Mouse (Mus musculus): Measurements from ENCODE around the gene Syngr2. TPM values are rescaled to one million over a fixed set of nuclear protein-coding genes. Genes with fewer than 3 reads are reported as not detected.
"Not testable (repeated sequence)": the region's sequence is repeated elsewhere in the genome, so short reads cannot be mapped to it uniquely, and the experiment has no call there.

Syngr2 gene
- polyA plus RNA-seq, 1 experiment from 2014 or later = 145 TPM

GRCm38 (mm10) chr11:117810401-117811046 is 1.1 kb downstream of the Syngr2 start:
- Histone ChIP-seq H3K36me3 (ENCODE audit: control insufficient read depth, insufficient read depth, low read length) (peaks cover 34% of the 10 kb centered on the region), H3K4me3 (ENCODE audit: low read depth, low read length) (peak overlapping the region; percentile 77), H3K4me1 (replicated peaks; ENCODE audit: control insufficient read depth, insufficient read depth, low read length) (peaks cover 7% of the 10 kb centered on the region), H3K9me3 (ENCODE audit: control insufficient read depth, low read length) (no peaks in the 10 kb centered on the region), H3K4me2 (ENCODE audit: low read length) (peak overlapping the region; percentile 99), H3K27me3 (replicated peaks; ENCODE audit: control insufficient read depth, insufficient read depth, low read length) (no peaks in the 10 kb centered on the region), H3K27ac (ENCODE audit: low read depth) (peak overlapping the region; percentile 70), H3K9ac (ENCODE audit: low read length) (peak overlapping the region; percentile 77)
- WGBS = under 1% methylated on average over 21 of the region's 21 CpGs
- DNase-seq (ENCODE audit: low spot score) = peak; percentile 87
- ATAC-seq (replicated peaks; ENCODE audit: low FRiP score, low TSS enrichment, low read depth) = peak; percentile 81

- H3K9ac ChIP-seq (ENCODE audit: low read length) = no peak overlapping the region
- WGBS = 66% methylated on average over 5 of the region's 5 CpGs
- H3K27me3 ChIP-seq (replicated peaks; ENCODE audit: control insufficient read depth, insufficient read depth, low read length) = no peaks in the 10 kb centered on the region
- H3K9me3 ChIP-seq (ENCODE audit: control insufficient read depth, low read length) = no peaks in the 10 kb centered on the region
- DNase-seq (ENCODE audit: low spot score) = no peak
- H3K4me1 ChIP-seq (replicated peaks; ENCODE audit: control insufficient read depth, insufficient read depth, low read length) = peaks cover 7% of the 10 kb centered on the region
- H3K36me3 ChIP-seq (ENCODE audit: control insufficient read depth, insufficient read depth, low read length) = peaks cover 64% of the 10 kb centered on the region
- H3K27ac ChIP-seq (ENCODE audit: low read depth) = no peak overlapping the region
- no peak overlapping the region for H3K4me3 ChIP-seq (ENCODE audit: low read depth, low read length)
- no peak for ATAC-seq (replicated peaks; ENCODE audit: low FRiP score, low TSS enrichment, low read depth)
- no peak overlapping the region for H3K4me2 ChIP-seq (ENCODE audit: low read length)
Measured at GRCm38 (mm10) chr11:117813867-117814266, 4.4 kb downstream of the Syngr2 start.

- Histone ChIP-seq H3K9ac (ENCODE audit: low read length) (no peak overlapping the region), H3K27ac (ENCODE audit: low read depth) (no peak overlapping the region), H3K27me3 (replicated peaks; ENCODE audit: control insufficient read depth, insufficient read depth, low read length) (no peaks in the 10 kb centered on the region), H3K9me3 (ENCODE audit: control insufficient read depth, low read length) (no peaks in the 10 kb centered on the region), H3K4me3 (ENCODE audit: low read depth, low read length) (no peak overlapping the region), H3K36me3 (ENCODE audit: control insufficient read depth, insufficient read depth, low read length) (peaks cover 73% of the 10 kb centered on the region), H3K4me2 (ENCODE audit: low read length) (no peak overlapping the region), H3K4me1 (replicated peaks; ENCODE audit: control insufficient read depth, insufficient read depth, low read length) (peaks cover 7% of the 10 kb centered on the region)
- DNase-seq (ENCODE audit: low spot score) = no peak
- WGBS = 88% methylated on average over 6 of the region's 6 CpGs
- ATAC-seq (replicated peaks; ENCODE audit: low FRiP score, low TSS enrichment, low read depth) = no peak
Measured at GRCm38 (mm10) chr11:117814704-117815366, 5.4 kb downstream of the Syngr2 start.

- WGBS = 81% methylated on average over 9 of the region's 9 CpGs
- not testable (repeated sequence) for H3K4me1 ChIP-seq (replicated peaks; ENCODE audit: control insufficient read depth, insufficient read depth, low read length); ATAC-seq (replicated peaks; ENCODE audit: low FRiP score, low TSS enrichment, low read depth); H3K9me3 ChIP-seq (ENCODE audit: control insufficient read depth, low read length); H3K4me3 ChIP-seq (ENCODE audit: low read depth, low read length); DNase-seq (ENCODE audit: low spot score); H3K9ac ChIP-seq (ENCODE audit: low read length); H3K27ac ChIP-seq (ENCODE audit: low read depth); H3K4me2 ChIP-seq (ENCODE audit: low read length); H3K27me3 ChIP-seq (replicated peaks; ENCODE audit: control insufficient read depth, insufficient read depth, low read length)
- peaks cover 83% of the 10 kb centered on the region for H3K36me3 ChIP-seq (ENCODE audit: control insufficient read depth, insufficient read depth, low read length)
Measured at GRCm38 (mm10) chr11:117815850-117816249, 6.4 kb downstream of the Syngr2 start.

GRCm38 (mm10) chr11:117816389-117816996 is 7.0 kb downstream of the Syngr2 start:
- WGBS = 82% methylated on average over 12 of the region's 13 CpGs

GRCm38 (mm10) chr11:117819095-117819494 is 9.6 kb downstream of the Syngr2 start:
- peaks cover 90% of the 10 kb centered on the region for H3K36me3 ChIP-seq (ENCODE audit: control insufficient read depth, insufficient read depth, low read length)
- no peak overlapping the region for H3K27ac ChIP-seq (ENCODE audit: low read depth)
- no peak overlapping the region for H3K4me3 ChIP-seq (ENCODE audit: low read depth, low read length)
- no peaks in the 10 kb centered on the region for H3K27me3 ChIP-seq (replicated peaks; ENCODE audit: control insufficient read depth, insufficient read depth, low read length)
- no peak overlapping the region for H3K4me2 ChIP-seq (ENCODE audit: low read length)
- H3K4me1 ChIP-seq (replicated peaks; ENCODE audit: control insufficient read depth, insufficient read depth, low read length) = peaks cover 14% of the 10 kb centered on the region
- H3K9ac ChIP-seq (ENCODE audit: low read length) = no peak overlapping the region
- WGBS = 85% methylated on average over 8 of the region's 8 CpGs
- ATAC-seq (replicated peaks; ENCODE audit: low FRiP score, low TSS enrichment, low read depth) = no peak
- no peaks in the 10 kb centered on the region for H3K9me3 ChIP-seq (ENCODE audit: control insufficient read depth, low read length)
- no peak for DNase-seq (ENCODE audit: low spot score)

More at GRCm38 (mm10) chr11:117816389-117816996, 7.0 kb downstream of the Syngr2 start:
- H3K27ac ChIP-seq (ENCODE audit: low read depth) = no peak overlapping the region
- no peaks in the 10 kb centered on the region for H3K9me3 ChIP-seq (ENCODE audit: control insufficient read depth, low read length)
- ATAC-seq (replicated peaks; ENCODE audit: low FRiP score, low TSS enrichment, low read depth) = no peak
- H3K27me3 ChIP-seq (replicated peaks; ENCODE audit: control insufficient read depth, insufficient read depth, low read length) = no peaks in the 10 kb centered on the region
- H3K9ac ChIP-seq (ENCODE audit: low read length) = no peak overlapping the region
- H3K4me2 ChIP-seq (ENCODE audit: low read length) = no peak overlapping the region
- peaks cover 89% of the 10 kb centered on the region for H3K36me3 ChIP-seq (ENCODE audit: control insufficient read depth, insufficient read depth, low read length)
- no peaks in the 10 kb centered on the region for H3K4me1 ChIP-seq (replicated peaks; ENCODE audit: control insufficient read depth, insufficient read depth, low read length)
- DNase-seq (ENCODE audit: low spot score) = no peak
- no peak overlapping the region for H3K4me3 ChIP-seq (ENCODE audit: low read depth, low read length)

- Histone ChIP-seq H3K36me3 (ENCODE audit: control insufficient read depth, insufficient read depth, low read length) (peaks cover 79% of the 10 kb centered on the region), H3K9ac (ENCODE audit: low read length) (no peak overlapping the region), H3K4me3 (ENCODE audit: low read depth, low read length) (no peak overlapping the region), H3K27me3 (replicated peaks; ENCODE audit: control insufficient read depth, insufficient read depth, low read length) (no peaks in the 10 kb centered on the region), H3K27ac (ENCODE audit: low read depth) (no peak overlapping the region), H3K4me1 (replicated peaks; ENCODE audit: control insufficient read depth, insufficient read depth, low read length) (peaks cover 17% of the 10 kb centered on the region), H3K9me3 (ENCODE audit: control insufficient read depth, low read length) (no peaks in the 10 kb centered on the region), H3K4me2 (ENCODE audit: low read length) (no peak overlapping the region)
- no peak for ATAC-seq (replicated peaks; ENCODE audit: low FRiP score, low TSS enrichment, low read depth)
- WGBS = 91% methylated on average over 7 of the region's 7 CpGs
- no peak for DNase-seq (ENCODE audit: low spot score)
Measured at GRCm38 (mm10) chr11:117820173-117820572, 10.7 kb downstream of the Syngr2 start.

GRCm38 (mm10) chr11:117821868-117822267 is 12.4 kb downstream of the Syngr2 start:
- peaks cover 65% of the 10 kb centered on the region for H3K36me3 ChIP-seq (ENCODE audit: control insufficient read depth, insufficient read depth, low read length)
- no peak overlapping the region for H3K4me2 ChIP-seq (ENCODE audit: low read length)
- no peak overlapping the region for H3K9ac ChIP-seq (ENCODE audit: low read length)
- H3K27ac ChIP-seq (ENCODE audit: low read depth) = no peak overlapping the region
- ATAC-seq (replicated peaks; ENCODE audit: low FRiP score, low TSS enrichment, low read depth) = no peak
- peaks cover 24% of the 10 kb centered on the region for H3K4me1 ChIP-seq (replicated peaks; ENCODE audit: control insufficient read depth, insufficient read depth, low read length)
- WGBS = 86% methylated on average over 9 of the region's 9 CpGs
- no peaks in the 10 kb centered on the region for H3K9me3 ChIP-seq (ENCODE audit: control insufficient read depth, low read length)
- H3K4me3 ChIP-seq (ENCODE audit: low read depth, low read length) = no peak overlapping the region
- no peaks in the 10 kb centered on the region for H3K27me3 ChIP-seq (replicated peaks; ENCODE audit: control insufficient read depth, insufficient read depth, low read length)
- no peak for DNase-seq (ENCODE audit: low spot score)
